Mouse (Mus musculus) embryonic fibroblast, embryonic 13.5 days (primary cell): ENCODE data around the gene Spred1. TPM values are rescaled to one million over a fixed set of nuclear protein-coding genes. Genes with fewer than 3 reads are reported as not detected.

Experiments used
- H3K27ac ChIP-seq: 2 replicates; pipeline ENCODE4 v1.5.1; 2012; ENCODE audit warnings: low read length, control low read depth, inconsistent platforms; ENCODE audit not compliant: insufficient read depth
- H3K4me1 ChIP-seq: 2 replicates; pipeline ENCODE4 v1.6.1; 2011; ENCODE audit warnings: low read length; ENCODE audit not compliant: control insufficient read depth, insufficient read depth
- H3K4me3 ChIP-seq: 2 replicates; pipeline ENCODE4 v1.5.1; 2011; ENCODE audit warnings: mild to moderate bottlenecking, control low read depth, low read length; ENCODE audit not compliant: insufficient read depth
- CTCF ChIP-seq: IDR thresholded peaks from 2 replicates; pipeline ENCODE4 v1.5.1; 2011; ENCODE audit warnings: mild to moderate bottlenecking, control low read depth, low read length, moderate library complexity, borderline replicate concordance; ENCODE audit not compliant: insufficient read depth
- POLR2A ChIP-seq: IDR thresholded peaks from 2 replicates; pipeline ENCODE4 v1.6.1; 2011; ENCODE audit warnings: low read depth, mild to moderate bottlenecking, control low read depth, low read length, moderate library complexity
- polyA plus RNA-seq: library from polyadenylated mRNA; stranded (reverse); fragments of >200 nt; gene quantifications from 2 replicates; pipeline ENCODE4 v1.2.4, GENCODE M21; 2011; ENCODE audit warnings: low read depth; ENCODE audit not compliant: missing spikeins, insufficient read length

The Spred1 gene
- polyA plus RNA-seq, 1 experiment, result 48.3 TPM

GRCm38 (mm10) chr2:117095491-117095890 is 25.7 kb upstream of the Spred1 start:
- H3K4me3 ChIP-seq, result no peak overlapping the region
- TF ChIP-seq POLR2A (no peak), CTCF (no peak)
- H3K27ac ChIP-seq, result no peak overlapping the region
- peaks cover 12% of the 10 kb centered on the region for H3K4me1 ChIP-seq

- no peak overlapping the region for H3K27ac ChIP-seq
- H3K4me1 ChIP-seq, result peaks cover 12% of the 10 kb centered on the region
- no peak overlapping the region for H3K4me3 ChIP-seq
- TF ChIP-seq CTCF (no peak), POLR2A (no peak)
Observed at GRCm38 (mm10) chr2:117097305-117097704, 23.9 kb upstream of the Spred1 start.

GRCm38 (mm10) chr2:117099316-117099715 is 21.9 kb upstream of the Spred1 start:
- H3K27ac ChIP-seq, result no peak overlapping the region
- no peak overlapping the region for H3K4me3 ChIP-seq
- H3K4me1 ChIP-seq, result peaks cover 5% of the 10 kb centered on the region; the same call in 1 of the 2 replicates
- no peak for TF ChIP-seq POLR2A
- TF ChIP-seq CTCF, result no peak

- no peak overlapping the region for H3K4me3 ChIP-seq
- no peak overlapping the region for H3K27ac ChIP-seq
- H3K4me1 ChIP-seq, result no peaks in the 10 kb centered on the region
- TF ChIP-seq POLR2A (no peak), CTCF (no peak)
Observed at GRCm38 (mm10) chr2:117103461-117103860, 17.7 kb upstream of the Spred1 start.

- no peak for TF ChIP-seq POLR2A
- no peak for TF ChIP-seq CTCF
- Histone ChIP-seq H3K4me1 (no peaks in the 10 kb centered on the region), H3K4me3 (no peak overlapping the region), H3K27ac (no peak overlapping the region)
Observed at GRCm38 (mm10) chr2:117105407-117105806, 15.8 kb upstream of the Spred1 start.

GRCm38 (mm10) chr2:117108059-117108458 is 13.1 kb upstream of the Spred1 start:
- H3K4me1 ChIP-seq, result no peaks in the 10 kb centered on the region
- H3K4me3 ChIP-seq, result no peak overlapping the region
- H3K27ac ChIP-seq, result no peak overlapping the region
- no peak for TF ChIP-seq CTCF
- TF ChIP-seq POLR2A, result no peak

GRCm38 (mm10) chr2:117109296-117109695 is 11.9 kb upstream of the Spred1 start:
- Histone ChIP-seq H3K4me1 (no peaks in the 10 kb centered on the region), H3K27ac (no peak overlapping the region), H3K4me3 (no peak overlapping the region)
- TF ChIP-seq CTCF (no peak), POLR2A (no peak)

- H3K4me3 ChIP-seq, result no peak overlapping the region
- no peak overlapping the region for H3K27ac ChIP-seq
- no peaks in the 10 kb centered on the region for H3K4me1 ChIP-seq
- TF ChIP-seq CTCF (no peak), POLR2A (no peak)
Observed at GRCm38 (mm10) chr2:117110355-117110866, 10.8 kb upstream of the Spred1 start.

- H3K27ac ChIP-seq, result no peak overlapping the region
- H3K4me1 ChIP-seq, result no peaks in the 10 kb centered on the region
- H3K4me3 ChIP-seq, result no peak overlapping the region
- TF ChIP-seq POLR2A (no peak), CTCF (no peak)
Observed at GRCm38 (mm10) chr2:117113262-117113661, 7.9 kb upstream of the Spred1 start.

- no peak overlapping the region for H3K27ac ChIP-seq
- no peak overlapping the region for H3K4me3 ChIP-seq
- peaks cover 2% of the 10 kb centered on the region; the same call in 1 of the 2 replicates for H3K4me1 ChIP-seq
- TF ChIP-seq POLR2A (no peak), CTCF (no peak)
Observed at GRCm38 (mm10) chr2:117113762-117114161, 7.4 kb upstream of the Spred1 start.

GRCm38 (mm10) chr2:117118516-117118915 is 2.7 kb upstream of the Spred1 start:
- Histone ChIP-seq H3K4me3 (no peak overlapping the region), H3K27ac (no peak overlapping the region), H3K4me1 (peaks cover 2% of the 10 kb centered on the region; the same call in 1 of the 2 replicates)
- no peak for TF ChIP-seq CTCF
- no peak for TF ChIP-seq POLR2A
